ENCODE assay signal across 22 mouse cellular contexts in the genomic region with DNA sequence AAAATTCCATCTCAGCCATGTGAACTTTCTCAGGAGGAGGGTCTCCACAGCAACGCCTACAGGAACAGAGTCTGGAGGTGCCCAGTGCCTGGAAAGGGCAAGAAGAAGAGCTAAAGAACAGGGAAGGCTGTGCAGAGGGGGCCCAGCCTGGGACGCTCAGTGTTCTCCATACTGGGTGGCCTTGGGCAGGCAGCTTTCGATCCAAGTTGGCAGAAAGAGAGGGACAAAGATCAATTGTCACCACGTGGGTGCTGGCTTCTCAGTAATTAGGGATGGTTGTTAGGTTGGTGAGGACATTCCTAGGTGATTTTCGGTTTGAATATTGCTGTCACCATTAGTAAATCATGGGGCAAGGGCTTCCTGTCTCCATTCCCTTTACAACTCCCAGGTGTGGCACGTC.
A peak's percentile ranks its signal among the peaks of the same experiment; 100 is the strongest.
DNase-seq lines count a peak whose midpoint lies in the region; ATAC-seq and TF ChIP-seq lines count a peak whose summit lies in the region.
"Had no signal": no experiment of that assay in that cellular context is flagged by ENCODE, and none has a peak within 500 bp of the region (broad histone marks: within the 10 kb centered on the region; RNA-seq: fewer than 3 reads in every experiment).

No protein-coding gene starts in this region.

- H3K4me3 ChIP-seq in kidney, embryonic 14.5 days (ENCODE audit: low read length), result no peak overlapping the region
- no peak overlapping the region for H3K4me3 ChIP-seq in liver, postnatal 0 days (ENCODE audit: low read depth, low read length)
- no peak overlapping the region for H3K4me3 ChIP-seq in liver, embryonic 11.5 days (ENCODE audit: low read depth, low read length)
- H3K4me3 ChIP-seq: embryonic facial prominence, embryonic 15.5 days; erythroblast, embryonic 14.5 days; forebrain, embryonic 10.5 days; gastrocnemius, adult 2 months; heart, embryonic 12.5 days had no signal

- H3K9me3 ChIP-seq in kidney, embryonic 14.5 days (ENCODE audit: control insufficient read depth, low read length), result no peaks in the 10 kb centered on the region
- H3K9me3 ChIP-seq in liver, postnatal 0 days (ENCODE audit: low read length), result no peaks in the 10 kb centered on the region
- H3K9me3 ChIP-seq in liver, embryonic 11.5 days (ENCODE audit: control insufficient read depth, low read length), result no peaks in the 10 kb centered on the region
- H3K9me3 ChIP-seq: embryonic facial prominence, embryonic 15.5 days; forebrain, embryonic 10.5 days; G1E; heart, embryonic 12.5 days had no signal

- H3K36me3 ChIP-seq in kidney, embryonic 14.5 days (ENCODE audit: control insufficient read depth, insufficient read depth, low read length), result no peaks in the 10 kb centered on the region
- no peaks in the 10 kb centered on the region for H3K36me3 ChIP-seq in liver, postnatal 0 days (replicated peaks; ENCODE audit: insufficient read depth, low read length)
- H3K36me3 ChIP-seq in liver, embryonic 11.5 days (ENCODE audit: control insufficient read depth, insufficient read depth, low read length), result no peaks in the 10 kb centered on the region
- H3K36me3 ChIP-seq: embryonic facial prominence, embryonic 15.5 days; forebrain, embryonic 10.5 days; G1E; heart, embryonic 12.5 days had no signal

- no peak overlapping the region for H3K27ac ChIP-seq in kidney, embryonic 14.5 days (ENCODE audit: low read depth, low read length)
- H3K27ac ChIP-seq in liver, postnatal 0 days (ENCODE audit: low read depth), result no peak overlapping the region
- H3K27ac ChIP-seq in liver, embryonic 11.5 days (ENCODE audit: low read depth, low read length), result no peak overlapping the region
- H3K27ac ChIP-seq: embryonic facial prominence, embryonic 15.5 days; forebrain, embryonic 10.5 days; gastrocnemius, adult 2 months had no signal

- intact Hi-C loops in heart, postnatal 25 days (cut with DNase I), result no loop called here

- no peak overlapping the region for H3K4me2 ChIP-seq in kidney, embryonic 14.5 days (replicated peaks; ENCODE audit: low read depth, low read length)
- H3K4me2 ChIP-seq in liver, postnatal 0 days (ENCODE audit: low read depth, low read length), result no peak overlapping the region
- H3K4me2 ChIP-seq in liver, embryonic 11.5 days, result no peak overlapping the region
- H3K4me2 ChIP-seq: embryonic facial prominence, embryonic 15.5 days; heart, embryonic 12.5 days had no signal

- no peak overlapping the region for H3K9ac ChIP-seq in kidney, embryonic 14.5 days (ENCODE audit: low read depth, low read length)
- no peak overlapping the region for H3K9ac ChIP-seq in liver, postnatal 0 days (replicated peaks)
- no peak overlapping the region for H3K9ac ChIP-seq in liver, embryonic 11.5 days (ENCODE audit: low read depth, low read length)
- H3K9ac ChIP-seq: embryonic facial prominence, embryonic 15.5 days; heart, embryonic 12.5 days had no signal

- DNase-seq in kidney, adult 11 months, result peak; percentile 46
- DNase-seq in kidney, postnatal 25 days, result no peak
- peak; percentile 62 for DNase-seq in kidney, adult 9 months
- DNase-seq in liver, postnatal 0 days, result no peak
- DNase-seq in liver, embryonic 11.5 days (ENCODE audit: low spot score), result no peak
- no peak for DNase-seq in heart, postnatal 25 days (ENCODE audit: low spot score)
- DNase-seq: adrenal gland, adult 8-10 months; B cell, adult 2 months; cerebellum, adult 11 months; cerebellum, adult 8-10 months; cerebellum, postnatal 14 days; embryo, embryonic 11 days; gastrocnemius, adult 2 months; gastrocnemius, postnatal 25 days; heart, postnatal 36 days had no signal

- 34% methylated on average over 6 of the region's 6 CpGs for WGBS in kidney, embryonic 14.5 days
- 56% methylated on average over 6 of the region's 6 CpGs for WGBS in liver, postnatal 0 days (ENCODE audit: insufficient replicate concordance)
- 72% methylated on average over 6 of the region's 6 CpGs for WGBS in liver, embryonic 11.5 days

- H3K27me3 ChIP-seq in kidney, embryonic 14.5 days (ENCODE audit: control insufficient read depth, insufficient read depth, low read length), result no peaks in the 10 kb centered on the region
- H3K27me3 ChIP-seq in liver, postnatal 0 days (ENCODE audit: insufficient read depth, low read length), result no peaks in the 10 kb centered on the region
- H3K27me3 ChIP-seq in liver, embryonic 11.5 days (replicated peaks; ENCODE audit: control insufficient read depth, insufficient read depth, low read length), result peaks cover 4% of the 10 kb centered on the region
- H3K27me3 ChIP-seq: embryonic facial prominence, embryonic 15.5 days had no signal

- no peak for ATAC-seq in kidney, embryonic 14.5 days (ENCODE audit: low FRiP score, low TSS enrichment)
- ATAC-seq in liver, postnatal 0 days, result peak; percentile 66
- ATAC-seq in liver, embryonic 11.5 days (replicated peaks; ENCODE audit: low FRiP score), result no peak
- ATAC-seq: CD4-positive, CD25-positive, alpha-beta regulatory T cell, adult 4 months had no signal

- H3K4me1 ChIP-seq in kidney, embryonic 14.5 days (ENCODE audit: control insufficient read depth, insufficient read depth, low read length), result 0 out of 2 replicates have a peak, but pooled peaks cover 4% of the 10 kb centered on the region
- H3K4me1 ChIP-seq in liver, postnatal 0 days (ENCODE audit: insufficient read depth), result peaks cover 13% of the 10 kb centered on the region
- H3K4me1 ChIP-seq in liver, embryonic 11.5 days (replicated peaks; ENCODE audit: control insufficient read depth, insufficient read depth, low read length), result no peaks in the 10 kb centered on the region
- H3K4me1 ChIP-seq: embryonic facial prominence, embryonic 15.5 days had no signal

- no peak for TF ChIP-seq CTCF in liver, postnatal 0 days (IDR thresholded peaks at IDR 0.05; ENCODE audit: low read depth)

- no peak for TF ChIP-seq EP300 in liver, postnatal 0 days (IDR thresholded peaks at IDR 0.05; ENCODE audit: low read depth)

Comparison
In these comparisons a context has a peak if more than half of its experiments do, and no peak if none do; other contexts are left out.
1. DNase-seq: peak in kidney, adult 11 months (single experiment) and kidney, adult 9 months (single experiment); none in kidney, postnatal 25 days (0 of 2), liver, postnatal 0 days (single experiment), liver, embryonic 11.5 days (single experiment) and heart, postnatal 25 days (single experiment).